Mouse (Mus musculus) heart, postnatal 0 days (tissue): ENCODE results near the gene Hist1h2bj.
"Not testable (repeated sequence)": the region's sequence is repeated elsewhere in the genome, so short reads cannot be mapped to it uniquely, and the experiment has no call there.

Experiments
- CTCF ChIP-seq: IDR thresholded peaks from 2 replicates; pipeline ENCODE4 v1.5.1; 2016; ENCODE audit warnings: antibody characterized with exemption, control low read depth, low read depth
- EP300 ChIP-seq: IDR thresholded peaks from 2 replicates; pipeline ENCODE4 v1.6.1; 2016; ENCODE audit warnings: antibody characterized with exemption, low read depth

DNA sequence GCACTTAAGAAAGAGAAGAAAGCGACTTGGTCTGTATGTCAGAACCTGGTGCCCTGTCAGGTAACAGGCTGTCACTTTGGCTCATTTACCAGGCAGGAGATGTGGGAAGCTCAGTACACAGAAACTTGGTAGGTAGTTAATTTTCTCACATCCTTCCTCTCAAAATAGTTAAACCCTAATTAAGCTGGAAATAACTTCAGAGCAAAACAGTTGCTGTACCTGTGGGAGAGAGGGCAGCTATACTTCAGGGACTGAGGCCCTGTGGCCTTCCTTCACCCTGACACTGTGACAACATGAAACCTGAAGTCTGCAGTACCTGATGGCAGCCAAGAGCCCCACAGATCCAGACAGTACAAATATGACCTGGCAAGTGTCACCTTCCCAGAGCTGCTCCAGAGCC, 41.1 kb downstream of the Hist1h2bj start, which contains the start of gene Vmn1r188:
- TF ChIP-seq EP300, CTCF: not testable (repeated sequence)
